Mouse (Mus musculus) lung, postnatal 25 days (tissue): Measurements from ENCODE around the gene Znrf1.

ENCODE experiments used
- DNase-seq: peaks from one replicate; pipeline ENCODE4 v3.0.0; 2022; ENCODE audit warnings: low spot score

Gene Znrf1

DNA sequence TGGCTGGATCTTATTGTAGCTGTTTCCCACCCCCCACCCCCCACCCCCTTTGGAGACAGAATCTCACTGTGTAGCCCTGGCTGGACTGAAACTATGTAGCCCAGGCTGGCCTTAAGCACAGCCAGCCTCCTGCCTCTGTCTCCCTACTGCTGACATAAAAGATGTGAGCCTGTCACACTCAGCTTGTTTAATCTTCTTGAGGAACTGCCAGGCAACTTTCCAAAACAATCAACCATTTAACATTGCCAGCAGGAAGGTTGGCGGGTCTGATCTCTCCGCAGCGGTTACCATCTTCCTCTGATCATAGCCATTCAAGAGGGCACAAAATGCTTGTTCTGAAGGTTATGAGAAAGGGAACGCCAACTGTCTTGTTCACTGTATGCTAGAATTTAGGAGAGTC, 2.4 kb upstream of the Znrf1 start:
- no peak for DNase-seq

DNA sequence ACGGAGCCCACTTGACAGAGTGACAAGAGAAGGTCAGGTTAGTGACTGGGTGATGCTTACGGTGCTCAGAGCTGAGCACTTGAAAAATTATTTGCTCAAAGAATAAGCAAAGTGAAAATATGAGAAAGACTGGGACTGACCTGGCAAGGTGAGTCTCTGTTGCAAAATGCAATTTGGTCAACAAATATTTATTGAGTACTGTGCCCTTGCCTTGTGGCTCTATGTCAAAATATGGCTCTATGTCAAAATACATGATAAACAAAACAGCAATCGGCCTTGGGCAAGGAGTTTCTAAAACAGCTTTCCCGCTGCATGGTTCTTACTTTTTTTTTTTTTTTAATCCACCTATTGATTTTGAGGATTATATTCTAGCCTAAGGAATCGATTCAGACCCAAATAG, 406 bp upstream of the Znrf1 start:
- DNase-seq, result no peak

DNA sequence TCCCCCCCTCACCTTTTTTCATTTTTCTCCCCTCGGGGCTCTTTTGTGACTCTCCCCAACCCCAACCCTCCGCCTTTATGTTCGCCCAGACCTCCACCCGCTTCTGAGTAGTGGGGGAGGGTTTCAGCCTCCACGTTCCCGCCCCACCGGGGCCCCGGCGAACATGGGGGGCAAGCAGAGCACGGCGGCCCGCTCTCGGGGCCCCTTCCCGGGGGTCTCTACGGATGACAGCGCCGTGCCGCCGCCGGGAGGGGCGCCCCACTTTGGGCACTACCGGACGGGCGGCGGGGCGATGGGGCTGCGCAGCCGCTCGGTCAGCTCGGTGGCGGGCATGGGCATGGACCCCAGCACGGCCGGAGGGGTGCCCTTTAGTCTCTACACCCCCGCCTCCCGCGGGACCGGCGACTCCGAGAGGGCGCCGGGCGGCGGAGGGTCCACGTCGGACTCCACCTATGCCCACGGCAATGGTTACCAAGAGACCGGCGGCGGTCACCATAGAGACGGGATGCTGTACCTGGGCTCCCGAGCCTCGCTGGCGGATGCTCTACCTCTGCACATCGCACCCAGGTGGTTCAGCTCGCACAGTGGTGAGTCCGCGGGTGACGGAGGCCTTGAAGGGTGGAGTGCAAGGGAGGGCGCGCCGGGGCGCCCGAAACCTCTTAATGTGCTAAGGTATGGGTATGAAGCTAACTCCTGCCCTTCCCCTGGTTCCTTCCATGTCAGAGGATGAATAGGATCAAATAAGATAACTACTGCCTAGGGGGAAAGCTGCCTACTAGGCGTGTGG, 1.3 kb downstream of the Znrf1 start:
- peak; percentile 48 for DNase-seq

DNA sequence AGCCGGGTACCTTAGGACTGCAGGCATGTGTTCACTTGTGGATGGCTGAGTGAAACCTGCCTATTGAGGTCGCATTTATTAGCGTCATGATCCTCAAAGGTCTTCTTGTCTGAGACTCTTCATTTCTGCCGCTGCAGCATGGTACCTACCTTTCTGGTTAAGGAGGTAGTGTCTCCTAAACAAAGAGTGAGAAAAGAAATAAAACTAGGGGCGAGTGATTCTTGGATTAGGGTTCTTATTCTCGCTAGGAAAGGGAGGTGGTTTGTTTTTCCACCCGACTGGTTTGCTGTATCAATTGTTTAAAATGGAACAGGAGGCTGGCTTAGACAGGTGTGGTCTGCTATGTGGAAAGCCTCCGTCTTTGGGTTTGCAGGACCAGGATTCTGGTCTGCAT, 1.9 kb downstream of the Znrf1 start:
- DNase-seq, result no peak

DNA sequence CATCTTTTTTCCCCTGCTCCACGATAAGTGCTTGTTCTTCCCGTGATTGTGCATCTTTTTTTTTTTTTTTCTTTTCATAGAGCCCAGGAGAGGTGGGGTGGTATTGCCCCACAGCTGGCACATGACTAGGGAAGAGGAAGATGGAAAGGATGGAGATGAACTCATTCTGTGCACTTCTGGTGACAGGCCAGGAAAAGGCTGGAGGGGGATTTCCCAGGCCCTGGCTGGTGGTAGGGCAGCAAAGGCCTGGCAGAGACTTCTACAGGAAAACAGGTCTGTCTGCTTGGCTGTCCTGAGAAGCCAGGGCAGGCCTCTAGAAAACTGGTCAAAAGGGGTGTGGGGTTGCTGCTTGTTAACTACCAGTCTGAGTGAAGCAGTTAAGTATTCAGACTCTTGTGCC, 2.3 kb downstream of the Znrf1 start:
- peak; percentile 59 for DNase-seq

DNA sequence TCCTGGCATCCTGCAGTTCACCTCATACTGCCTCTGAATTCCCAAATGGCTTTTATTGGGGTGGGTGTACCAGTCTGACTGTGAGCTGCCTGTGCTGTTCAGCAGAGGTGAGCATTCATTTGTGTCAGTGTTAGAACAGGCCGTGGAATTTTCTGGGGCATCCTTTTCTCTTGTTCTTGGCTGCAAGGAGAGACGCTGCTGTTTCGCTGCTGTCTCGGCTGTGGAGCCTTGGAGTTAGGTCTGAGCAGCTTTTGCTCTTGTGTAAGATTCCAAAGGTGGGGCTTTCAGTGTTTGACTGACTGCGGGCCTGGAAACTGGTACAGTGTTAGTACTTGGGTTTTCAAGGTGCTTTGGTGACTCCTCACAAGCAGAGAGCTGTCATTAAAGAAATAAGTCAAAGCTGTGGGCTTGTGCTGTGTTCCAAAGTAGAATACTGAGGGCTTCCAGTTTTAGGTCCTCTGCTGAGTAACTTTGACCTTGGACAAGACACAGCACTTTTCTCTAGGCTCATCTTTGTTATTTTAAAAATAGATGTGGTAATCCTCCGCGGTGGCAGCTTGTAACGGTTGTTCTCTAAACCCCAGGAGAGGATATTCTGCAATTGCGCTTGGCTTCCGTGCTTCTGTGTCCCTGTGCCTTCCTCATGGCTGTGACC, 3.7 kb downstream of the Znrf1 start:
- DNase-seq, result no peak

DNA sequence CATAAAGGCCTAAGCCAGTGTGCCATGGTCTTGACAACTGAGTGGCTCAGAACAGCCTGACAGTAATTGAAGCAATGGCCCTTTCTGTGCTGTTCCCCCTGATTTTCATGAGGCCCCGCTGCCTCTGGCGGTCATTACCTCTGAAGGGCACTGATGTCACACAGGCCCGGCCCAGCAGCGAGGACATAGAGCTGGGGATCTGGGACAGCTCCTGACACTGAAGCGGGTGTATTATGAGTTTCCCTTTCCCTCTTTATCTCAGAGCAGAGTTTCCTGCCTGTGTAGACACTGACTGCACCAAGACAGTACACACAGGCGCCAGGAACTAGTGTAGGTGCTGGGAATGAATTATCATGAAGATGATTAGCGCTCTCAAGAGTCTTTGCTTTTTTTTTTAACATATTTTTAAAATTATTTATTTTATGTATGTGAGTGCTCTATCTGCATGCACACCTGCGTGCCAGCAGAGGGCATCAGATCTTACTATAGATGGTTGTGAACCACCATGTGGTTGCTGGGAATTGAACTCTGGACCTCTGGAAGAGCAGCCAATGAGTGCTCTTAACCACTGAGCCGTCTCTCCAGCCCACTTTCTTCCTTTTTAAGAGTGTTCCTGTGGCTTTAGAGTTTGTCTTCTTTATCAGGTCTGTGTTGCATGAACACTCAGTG, 7.9 kb downstream of the Znrf1 start:
- no peak for DNase-seq

DNA sequence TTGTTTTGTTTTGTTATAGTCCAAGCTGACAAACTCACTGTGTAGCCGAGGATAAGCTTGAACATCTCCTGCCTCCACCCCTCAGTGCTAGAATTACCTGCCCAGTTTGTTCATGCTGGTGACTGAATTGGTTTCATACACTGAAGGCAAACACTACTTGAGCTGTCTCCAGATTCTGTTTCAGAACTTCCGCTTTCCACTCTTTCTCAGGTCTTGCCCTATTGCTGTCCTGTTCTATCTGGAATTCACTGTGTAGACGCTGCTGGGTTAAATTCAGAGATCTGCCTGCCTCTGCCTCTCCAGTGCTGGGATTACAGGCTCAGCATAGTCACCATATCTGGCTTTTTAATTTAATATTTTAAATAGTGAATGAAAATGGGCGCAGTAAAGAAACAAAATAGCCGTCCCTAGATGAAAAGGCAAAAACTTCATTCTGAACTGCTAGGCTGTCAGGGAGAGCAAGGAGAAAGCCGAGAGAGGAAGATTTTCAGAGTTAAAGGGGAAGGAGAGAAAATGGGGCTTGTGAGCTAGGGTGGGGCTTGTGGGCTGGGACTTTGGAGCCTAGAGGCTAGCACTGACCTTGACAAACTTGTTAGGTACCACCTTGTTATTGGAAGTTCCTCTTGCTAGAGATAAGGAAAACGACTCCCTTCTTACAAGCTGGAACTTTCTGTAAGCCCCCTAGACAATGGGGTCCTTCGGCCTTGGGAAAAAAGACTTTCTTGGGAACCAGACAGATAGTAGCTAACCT, 9.7 kb downstream of the Znrf1 start:
- DNase-seq, result no peak

DNA sequence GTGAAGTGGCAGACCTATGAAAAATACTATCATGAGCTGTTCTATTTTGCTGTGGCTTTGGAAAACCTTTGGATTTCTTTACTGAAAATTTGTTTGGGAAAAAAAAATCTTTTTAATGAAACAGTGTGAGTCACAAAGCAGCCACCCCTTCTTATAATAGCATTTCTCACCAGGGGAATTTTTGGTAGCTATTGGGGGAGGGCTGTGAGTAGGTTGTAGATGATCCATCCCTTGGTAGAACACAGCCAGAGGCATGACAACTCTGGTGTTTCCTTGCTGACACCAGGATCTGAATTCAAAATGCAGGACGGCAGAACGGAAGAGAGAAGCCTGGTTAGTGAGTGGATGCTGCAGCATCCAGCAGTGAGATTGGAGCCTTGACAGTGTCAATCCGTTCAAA, 11.2 kb downstream of the Znrf1 start:
- DNase-seq, result no peak

DNA sequence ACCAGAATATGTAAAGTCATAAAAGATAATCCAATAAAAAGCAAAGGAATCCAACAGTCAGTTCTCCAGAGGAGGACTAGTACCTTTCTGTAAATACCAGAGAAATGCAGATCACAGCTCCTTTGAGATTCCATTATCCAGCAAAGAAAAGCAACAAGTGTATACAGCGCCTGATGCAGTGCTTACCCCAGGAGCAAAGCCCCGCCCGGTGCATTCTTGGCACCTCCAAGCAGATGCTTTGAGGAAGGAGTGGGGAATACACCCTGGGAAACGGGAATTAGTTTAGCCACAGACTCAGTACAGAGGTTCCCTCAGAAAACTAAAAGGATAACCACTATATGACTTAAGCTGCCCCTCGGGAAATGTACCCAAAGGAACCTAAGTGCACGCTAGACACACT, 12.3 kb downstream of the Znrf1 start:
- DNase-seq, result no peak

DNA sequence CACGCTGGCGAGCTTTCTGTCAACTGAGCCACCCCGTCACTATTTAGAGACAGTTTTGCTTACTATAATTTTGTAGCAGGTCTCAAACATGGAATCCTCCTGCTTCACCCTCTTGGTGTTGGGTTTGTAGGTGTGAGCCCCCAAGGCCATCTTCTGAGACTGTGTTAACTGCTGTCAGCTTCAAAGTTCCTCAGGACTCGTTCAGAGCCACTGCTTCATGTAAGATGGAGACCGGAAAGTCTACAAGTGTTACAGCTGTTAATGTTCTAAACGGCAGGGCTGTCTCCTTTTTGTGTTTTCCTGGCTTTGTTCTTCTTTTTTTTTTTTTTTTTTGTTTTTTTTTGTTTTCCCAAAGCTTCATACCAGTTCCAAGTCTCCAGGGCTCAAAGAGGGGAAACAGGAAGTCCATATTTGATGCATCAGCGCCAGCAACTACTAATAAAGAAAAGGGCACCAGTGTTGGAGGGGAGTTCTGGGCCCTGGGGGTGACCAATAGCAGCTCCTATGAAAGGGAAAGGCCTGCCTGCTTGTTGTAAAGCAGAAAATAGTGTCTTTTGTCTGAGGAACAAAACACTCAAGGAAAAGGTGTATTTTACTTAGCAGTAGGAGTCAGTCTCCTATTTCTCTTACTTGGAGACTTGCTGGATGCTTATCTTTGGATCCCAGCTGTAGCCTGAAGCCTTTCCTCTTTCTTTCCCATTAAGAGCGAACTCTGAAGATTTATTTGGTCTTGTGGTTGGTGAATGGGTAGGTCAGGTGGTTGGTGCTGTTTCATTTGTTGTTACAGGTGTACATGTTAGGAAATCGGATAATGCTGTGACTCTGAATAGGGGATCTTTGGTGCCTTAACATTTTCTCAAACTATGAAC, 14.3 kb downstream of the Znrf1 start:
- no peak for DNase-seq

DNA sequence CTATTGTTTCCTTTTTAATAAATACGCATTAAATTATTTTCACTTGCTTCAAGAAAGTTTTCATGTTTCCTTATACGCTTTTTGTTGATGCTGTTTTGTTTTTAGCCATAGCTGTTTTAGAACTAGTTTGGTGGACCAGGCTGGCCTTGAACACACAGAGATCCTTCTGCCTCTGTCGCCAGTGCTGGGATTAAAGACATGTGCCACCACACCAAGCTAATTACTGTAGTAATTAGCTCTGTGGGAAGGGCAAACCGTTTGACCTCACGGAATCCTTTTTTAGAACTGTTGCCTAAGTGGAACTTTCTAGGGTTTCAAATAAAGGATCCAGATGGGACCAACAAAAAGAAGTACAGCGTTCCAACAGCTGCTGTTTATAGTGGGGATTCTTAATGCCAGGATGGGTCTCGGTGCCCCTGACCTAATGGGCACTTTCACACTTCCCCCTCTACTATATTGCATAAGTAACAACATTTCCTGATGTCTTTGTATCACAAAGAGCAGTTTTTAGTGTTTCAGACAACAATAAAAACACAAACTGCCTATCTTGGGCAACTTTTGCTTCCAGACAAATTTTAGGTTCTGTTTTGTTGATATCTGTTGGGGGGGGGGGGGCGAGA, 15.7 kb downstream of the Znrf1 start:
- no peak for DNase-seq

DNA sequence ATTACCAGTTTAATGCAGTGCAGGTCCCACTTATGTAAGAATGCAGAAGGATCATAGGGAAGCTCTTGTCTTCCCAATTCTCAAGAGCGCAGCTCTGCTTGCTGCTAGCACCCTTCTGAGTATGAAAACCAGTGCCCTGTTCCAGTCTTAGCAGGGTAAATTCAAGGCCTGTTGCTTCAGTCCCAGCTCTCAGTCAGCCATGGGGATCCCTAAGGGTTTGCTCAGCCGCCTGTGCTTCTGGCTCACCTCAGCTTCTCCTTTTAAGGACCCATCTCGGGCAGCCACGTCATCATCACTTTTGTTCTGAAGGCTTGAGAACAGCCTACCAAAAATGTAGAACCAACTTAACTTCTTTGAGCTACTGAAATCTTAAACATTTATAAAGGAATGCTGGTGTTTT, 25.9 kb downstream of the Znrf1 start:
- peak; percentile 63 for DNase-seq

DNA sequence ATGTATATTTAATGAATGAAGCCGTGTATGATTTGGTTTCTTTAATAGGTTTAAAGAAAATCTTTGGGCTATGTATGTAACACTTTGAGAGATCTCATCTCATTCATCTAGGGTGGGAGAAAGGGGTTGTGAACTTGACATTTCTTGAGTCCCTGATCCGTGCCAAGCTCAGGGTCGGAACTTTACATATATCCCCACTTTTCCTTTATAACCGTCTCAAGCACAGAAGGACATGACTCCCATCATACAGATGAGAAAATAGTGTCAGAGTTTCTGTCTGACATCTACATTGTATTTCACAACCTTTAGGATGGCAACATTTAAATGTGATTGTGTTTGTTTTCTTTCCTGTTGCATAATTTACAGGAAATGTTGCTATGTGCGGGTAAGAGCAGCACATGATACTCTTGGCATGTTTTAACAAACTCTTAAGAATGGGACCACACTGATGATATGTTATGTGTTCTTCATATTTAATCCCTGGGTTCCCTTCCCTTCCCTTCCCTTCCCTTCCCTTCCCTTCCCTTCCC, 26.4 kb downstream of the Znrf1 start:
- DNase-seq, result peak; percentile 52

DNA sequence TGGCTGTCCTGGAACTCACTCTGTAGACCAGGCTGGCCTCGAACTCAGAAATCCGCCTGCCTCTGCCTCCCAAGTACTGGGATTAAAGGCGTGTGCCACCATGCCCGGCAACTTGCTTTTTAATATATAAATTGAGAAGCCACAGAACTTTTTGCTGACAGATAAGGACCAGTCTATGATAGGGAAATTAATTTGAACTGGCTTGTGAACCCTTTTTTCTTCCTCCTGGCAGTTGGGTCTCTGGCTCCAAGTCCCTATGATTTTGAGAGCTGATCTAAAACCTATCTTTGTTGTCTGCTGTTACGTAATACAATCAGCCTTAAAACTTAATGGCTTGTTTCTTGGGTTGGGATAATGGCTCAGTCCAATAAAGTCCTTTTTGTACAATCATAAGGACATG, 27.2 kb downstream of the Znrf1 start:
- no peak for DNase-seq

DNA sequence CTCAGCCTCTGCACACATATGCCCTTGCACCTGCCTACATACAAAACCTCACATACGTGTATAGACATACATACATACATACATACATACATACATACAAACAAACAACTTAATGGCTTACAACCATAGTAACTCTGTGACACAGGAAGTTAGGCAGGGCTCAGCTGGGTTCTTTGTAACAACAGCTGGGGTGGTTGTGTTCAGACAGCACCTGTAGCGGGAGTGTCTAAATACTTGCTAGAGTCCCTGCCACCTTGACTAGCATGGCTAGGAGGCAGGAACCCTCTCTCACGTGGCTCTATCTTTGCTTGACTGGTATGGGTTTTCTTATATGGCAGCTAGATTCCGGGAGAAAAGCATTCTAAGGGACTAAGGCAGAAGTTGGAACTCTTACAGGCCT, 27.8 kb downstream of the Znrf1 start:
- DNase-seq, result no peak

DNA sequence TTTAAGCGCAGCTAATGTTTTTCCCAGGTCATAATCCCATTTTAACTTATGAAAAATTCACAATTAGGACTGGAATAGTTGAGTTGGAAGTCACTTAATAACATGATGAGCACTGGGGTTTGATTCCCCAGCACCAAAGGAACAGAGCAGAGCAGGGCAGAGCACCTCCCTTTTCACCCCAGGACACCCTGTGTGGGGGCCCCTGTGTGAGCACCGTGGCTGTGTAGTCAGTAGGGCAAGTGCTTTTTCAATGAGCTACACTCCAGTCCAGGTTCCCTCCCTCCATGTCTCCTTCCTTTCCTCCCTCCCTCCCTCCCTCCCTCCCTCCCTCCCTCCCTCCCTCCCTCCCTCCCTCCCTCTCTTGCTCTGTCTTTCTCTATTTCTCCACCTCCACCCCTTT, 28.2 kb downstream of the Znrf1 start:
- no peak for DNase-seq

DNA sequence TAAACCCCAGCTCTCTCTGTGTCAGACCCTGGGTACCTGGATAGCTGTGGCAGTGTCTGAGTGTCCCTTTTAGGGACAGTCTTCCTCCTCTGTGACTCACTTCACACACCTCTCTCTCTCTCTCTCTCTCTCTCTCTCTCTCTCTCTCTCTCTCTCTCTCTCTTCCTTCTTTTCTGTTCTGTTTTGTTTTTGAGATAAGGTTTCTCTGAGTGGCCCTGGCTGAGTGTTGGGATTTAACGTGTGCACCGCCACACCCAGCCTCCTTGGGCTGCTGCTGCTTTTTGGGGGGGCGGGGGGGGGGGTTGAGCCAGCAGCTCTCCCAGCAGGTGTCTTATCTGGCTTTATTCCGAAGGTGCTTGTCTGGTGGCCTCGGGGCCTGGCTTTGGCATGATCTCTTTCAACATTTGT, 29.9 kb downstream of the Znrf1 start:
- DNase-seq, result no peak

DNA sequence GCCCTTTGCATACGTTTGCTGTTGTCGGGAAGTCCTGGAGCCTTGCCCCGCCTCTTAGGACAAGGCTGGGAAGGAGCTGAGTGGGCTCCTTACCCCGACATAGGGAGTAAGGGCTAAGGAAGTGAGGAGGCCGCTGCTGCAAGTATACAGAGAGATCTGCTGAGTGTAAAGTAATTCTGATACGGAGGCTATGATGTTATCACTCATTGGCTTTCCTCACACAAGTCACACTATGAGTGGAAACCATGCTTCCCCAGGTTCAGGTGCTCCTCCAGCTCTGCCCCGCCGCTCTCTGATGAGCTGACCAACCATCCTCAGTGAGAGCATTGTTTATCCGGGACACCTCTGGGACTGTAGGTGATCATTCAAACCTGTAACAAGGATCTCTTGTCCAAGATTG, 30.4 kb downstream of the Znrf1 start:
- DNase-seq, result no peak

DNA sequence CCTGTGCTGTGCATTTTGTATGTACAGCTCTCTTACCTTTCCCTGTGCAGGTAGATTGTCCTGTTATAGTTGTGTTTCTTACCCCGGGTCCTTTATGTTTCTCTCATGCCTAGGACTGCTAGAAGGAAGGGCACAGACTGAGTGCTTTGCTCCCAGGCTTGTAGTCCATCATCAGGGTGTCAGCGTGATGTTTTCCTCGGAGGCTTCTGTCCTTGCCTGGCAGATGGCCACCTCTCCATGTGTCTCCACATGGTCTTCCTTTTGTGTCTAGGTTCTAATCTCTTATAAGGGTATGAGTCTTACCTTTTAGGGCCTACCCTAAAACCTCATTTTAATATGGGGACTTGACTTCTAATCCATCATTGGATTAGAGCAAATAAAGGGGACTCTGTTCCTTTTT, 31.7 kb downstream of the Znrf1 start:
- no peak for DNase-seq

DNA sequence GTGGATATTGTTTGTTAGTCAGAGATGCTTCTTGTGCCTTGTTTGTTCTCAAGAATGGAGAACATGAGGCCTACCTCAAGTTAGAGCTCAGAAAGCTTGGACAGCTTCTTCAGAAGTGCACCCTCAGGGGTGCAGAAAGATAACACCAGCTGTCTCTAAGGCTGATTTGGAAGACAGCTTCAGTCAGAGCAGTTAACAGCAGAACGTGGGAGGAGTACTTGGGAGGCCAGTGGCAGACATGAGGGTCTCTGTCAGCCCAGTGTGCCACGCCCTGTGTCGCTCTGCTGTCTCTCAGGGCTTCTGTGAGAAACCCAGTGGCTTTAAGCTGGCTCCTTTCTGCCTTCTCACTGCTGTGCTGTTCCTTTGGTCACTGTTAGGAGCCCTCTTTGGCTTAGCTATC, 32.1 kb downstream of the Znrf1 start:
- no peak for DNase-seq
